Mouse (Mus musculus) CH12.LX (cell line): ENCODE measurements around the gene Ilf2. TPM values are rescaled to one million over a fixed set of nuclear protein-coding genes. Genes with fewer than 3 reads are reported as not detected.

Experiments
- DNase-seq: peaks from one replicate; pipeline ENCODE4 v3.0.0-alpha.2; 2013; ENCODE audit errors: extremely low read depth
- H3K27ac ChIP-seq: 2 replicates; pipeline ENCODE4 v1.5.1; 2012; ENCODE audit warnings: low read depth, mild to moderate bottlenecking, control low read depth, moderate library complexity; ENCODE audit not compliant: insufficient read depth
- H3K27me3 ChIP-seq: replicated peaks from 2 replicates; pipeline ENCODE3; 2012; ENCODE audit warnings: inconsistent platforms
- H3K36me3 ChIP-seq, 2 experiments: replicated peaks in 1 of 2; 2 replicates each; pipeline versions ENCODE3 to v1.6.1; 2012; ENCODE audit warnings: inconsistent platforms in 1 of 2, low read length in 1 of 2, mild to moderate bottlenecking in 1 of 2, mixed read lengths in 1 of 2, moderate library complexity in 1 of 2; ENCODE audit not compliant: control insufficient read depth in 1 of 2, insufficient read depth in 1 of 2
- H3K4me1 ChIP-seq, 2 experiments: 2 replicates each; pipeline ENCODE4 v1.6.1; 2012; ENCODE audit warnings: inconsistent platforms in 1 of 2, moderate library complexity in 1 of 2; ENCODE audit not compliant: insufficient read depth in 2 of 2, control insufficient read depth in 1 of 2
- H3K4me2 ChIP-seq: 2 replicates; pipeline ENCODE4 v1.6.1; 2012; ENCODE audit warnings: low read depth, mild to moderate bottlenecking, control low read depth; ENCODE audit not compliant: poor library complexity, insufficient read depth, severe bottlenecking
- H3K4me3 ChIP-seq, 3 experiments: fragments of 150-350 bp in 1 of 3; sonication (generic) in 1 of 3; replicated peaks in 1 of 3; 2 replicates each; pipeline versions ENCODE3 to v1.5.1; 2011 to 2012; ENCODE audit warnings: low read depth in 2 of 3, low read length in 2 of 3, mild to moderate bottlenecking in 2 of 3, moderate library complexity in 2 of 3, control low read depth in 1 of 3, improper control_type of control experiment in 1 of 3, inconsistent platforms in 1 of 3, mixed read lengths in 1 of 3; ENCODE audit not compliant: poor library complexity in 1 of 3
- H3K79me2 ChIP-seq: replicated peaks from 2 replicates; pipeline ENCODE4 v1.6.1; 2012; ENCODE audit warnings: mild to moderate bottlenecking, moderate library complexity; ENCODE audit not compliant: control insufficient read depth, poor library complexity, insufficient read depth, severe bottlenecking; ENCODE audit errors: extremely low read depth
- H3K9ac ChIP-seq: 2 replicates; pipeline ENCODE4 v1.6.1; 2012; ENCODE audit warnings: low read depth, mild to moderate bottlenecking, control low read depth, moderate library complexity; ENCODE audit not compliant: insufficient read depth
- H3K9me3 ChIP-seq: replicated peaks from 2 replicates; pipeline ENCODE3; 2012; ENCODE audit warnings: low read length, inconsistent platforms, mixed read lengths
- HCFC1 ChIP-seq: IDR thresholded peaks from 2 replicates; pipeline ENCODE4 v1.6.1; 2012; ENCODE audit warnings: low read depth, mild to moderate bottlenecking, inconsistent platforms, low read length, improper control_type of control experiment
- MAX ChIP-seq: IDR thresholded peaks from 2 replicates; pipeline ENCODE4 v1.6.1; 2011; ENCODE audit warnings: low read length, improper control_type of control experiment
- MAZ ChIP-seq: IDR thresholded peaks from 2 replicates; pipeline ENCODE4 v1.6.1; 2012; ENCODE audit warnings: low read depth, mild to moderate bottlenecking, inconsistent platforms, low read length, improper control_type of control experiment, moderate library complexity
- MEF2A ChIP-seq: IDR thresholded peaks from 2 replicates; pipeline ENCODE4 v1.6.1; 2014; ENCODE audit warnings: low read depth, mild to moderate bottlenecking, inconsistent platforms, low read length, improper control_type of control experiment, borderline replicate concordance
- NELFE ChIP-seq: IDR thresholded peaks from 2 replicates; pipeline ENCODE4 v1.6.1; 2011; ENCODE audit warnings: low read depth, low read length, improper control_type of control experiment
- POLR2A ChIP-seq: IDR thresholded peaks from 2 replicates; pipeline ENCODE4 v1.6.1; 2011; ENCODE audit warnings: low read depth, mild to moderate bottlenecking, improper control_type of control experiment, low read length
- TBP ChIP-seq: conservative IDR thresholded peaks from 2 replicates; pipeline ENCODE4 v1.6.1; 2011; ENCODE audit warnings: low read depth, low read length, improper control_type of control experiment
- TCF12 ChIP-seq: IDR thresholded peaks from 2 replicates; pipeline ENCODE4 v1.6.1; 2014; ENCODE audit warnings: low read depth, mild to moderate bottlenecking, inconsistent platforms, low read length, improper control_type of control experiment
- ZMIZ1 ChIP-seq: IDR thresholded peaks from 2 replicates; pipeline ENCODE4 v1.6.1; 2012; ENCODE audit warnings: low read depth, mild to moderate bottlenecking, inconsistent platforms, low read length, improper control_type of control experiment
- dilution Hi-C: fragments of 300-500 bp; cut with MboI; formaldehyde crosslinking; loops from 2 replicates; pipeline ENCODE4 v1.14.3; 2020; ENCODE audit warnings: low sequenced_read_pairs; ENCODE audit not compliant: extremely low pct_unique_long_range_greater_than_20kb, extremely low pct_ligation_motif_present
- in situ Hi-C: fragments of 300-500 bp; cut with MboI; formaldehyde crosslinking; loops from 3 replicates; pipeline ENCODE4 v1.14.3; 2019; ENCODE audit warnings: low sequenced_read_pairs, low pct_ligation_motif_present, low pct_unique_long_range_greater_than_20kb, mixed read lengths
- polyA plus RNA-seq: library from polyadenylated mRNA; unstranded; fragments of >175 nt; gene quantifications from 2 replicates; pipeline ENCODE4 v1.2.1, GENCODE M21; 2012; ENCODE audit warnings: low read depth; ENCODE audit not compliant: insufficient read length
- total RNA-seq, 2 experiments: library from RNA; depleted of rRNA; stranded (reverse); fragments of 300-350 nt in 1 of 2; fragments of >200 nt in 1 of 2; gene quantifications; 2 replicates each; pipeline ENCODE4 v1.2.3; 2012 to 2014

The Ilf2 gene
- total and polyA plus RNA-seq, 3 experiments = 120 to 197 (median 182) TPM

- in situ Hi-C loops = no loop called here
- no peak within 1 kb of the TSS for H3K27ac ChIP-seq
These were observed 61.4 kb downstream of the Ilf2 start, which contains the start of gene S100a16 for GRCm38 (mm10) chr3:90537141-90537904. Gene S100a16, plus strand, starts transcription at chr3:90537254.

GRCm38 (mm10) chr3:90537905-90538296 lies 62.0 kb downstream of the Ilf2 start:
- H3K4me2 ChIP-seq = no peak overlapping the region
- H3K27ac ChIP-seq = no peak overlapping the region
- in situ Hi-C loops = no loop called here
- H3K9ac ChIP-seq = no peak overlapping the region
- no peak for DNase-seq
- H3K79me2 ChIP-seq = no peaks in the 10 kb centered on the region
- no peaks in the 10 kb centered on the region for H3K9me3 ChIP-seq
- no peak overlapping the region for H3K4me3 ChIP-seq
- H3K27me3 ChIP-seq = peaks cover 44% of the 10 kb centered on the region
- no peaks in the 10 kb centered on the region for H3K36me3 ChIP-seq
- TF ChIP-seq ZMIZ1 = no peak
- TF ChIP-seq MAZ = no peak
- TF ChIP-seq TCF12 = no peak
- no peak for TF ChIP-seq HCFC1
- no peak for TF ChIP-seq TBP
- TF ChIP-seq MEF2A = no peak
- no peak for TF ChIP-seq POLR2A
- no peak for TF ChIP-seq MAX
- H3K4me1 ChIP-seq = peaks cover 0 to 9% of the 10 kb centered on the region in 2 experiments; a peak in 2 of 4 replicates
- dilution Hi-C loops = no loop called here

More at GRCm38 (mm10) chr3:90537141-90537904, 61.4 kb downstream of the Ilf2 start, which contains the start of gene S100a16:
- no peak within 1 kb of the TSS for H3K4me3 ChIP-seq
- peaks cover 40% of the 10 kb centered on the region for H3K27me3 ChIP-seq
- no peak within 1 kb of the TSS for H3K4me2 ChIP-seq
- H3K9ac ChIP-seq = no peak within 1 kb of the TSS
- DNase-seq = no peak
- no peaks in the 10 kb centered on the region for H3K9me3 ChIP-seq
- peaks cover 0 to 9% of the 10 kb centered on the region in 2 experiments; a peak in 2 of 4 replicates for H3K4me1 ChIP-seq
- no peaks in the 10 kb centered on the region for H3K79me2 ChIP-seq
- TF ChIP-seq MEF2A (no peak), NELFE (no peak)
- TF ChIP-seq, all 38 proteins: peak for 0
- H3K36me3 ChIP-seq = no peaks in the 10 kb centered on the region
- dilution Hi-C loops = no loop called here

Other genes with a start within 250 kb of the Ilf2 start
Only the 20 nearest of the 24 such genes appear.
- 27.8 and 28.1 TPM in 2 replicates for gene Dennd4b, start 210.9 kb upstream of the Ilf2 start, total RNA-seq (2012; rRNA removed)
- gene Dennd4b, start 210.9 kb upstream of the Ilf2 start, total RNA-seq (2014; rRNA removed) = 9.4 and 9.8 TPM in 2 replicates
- gene Dennd4b, start 210.9 kb upstream of the Ilf2 start, polyA plus RNA-seq = 34.4 and 45.3 TPM in 2 replicates
- 8.9 and 10.0 TPM in 2 replicates for gene Gatad2b, start 182.9 kb upstream of the Ilf2 start, total RNA-seq (2012; rRNA removed)
- 6.4 and 8.4 TPM in 2 replicates for gene Gatad2b, start 182.9 kb upstream of the Ilf2 start, total RNA-seq (2014; rRNA removed)
- 20.6 and 22.6 TPM in 2 replicates for gene Gatad2b, start 182.9 kb upstream of the Ilf2 start, polyA plus RNA-seq
- gene Slc27a3, start 86.2 kb upstream of the Ilf2 start, total RNA-seq (2012; rRNA removed) = 2.6 TPM in 2 replicates
- 1.3 and 1.5 TPM in 2 replicates for gene Slc27a3, start 86.2 kb upstream of the Ilf2 start, total RNA-seq (2014; rRNA removed)
- gene Slc27a3, start 86.2 kb upstream of the Ilf2 start, polyA plus RNA-seq = 1.6 and 1.9 TPM in 2 replicates
- gene Ints3, start 42.5 kb upstream of the Ilf2 start, total RNA-seq (2012; rRNA removed) = 30.7 and 36.5 TPM in 2 replicates
- gene Ints3, start 42.5 kb upstream of the Ilf2 start, total RNA-seq (2014; rRNA removed) = 20.3 and 20.5 TPM in 2 replicates
- gene Ints3, start 42.5 kb upstream of the Ilf2 start, polyA plus RNA-seq = 37.9 and 45.9 TPM in 2 replicates
- 0.13 TPM in 2 replicates for gene Npr1, start 10.3 kb upstream of the Ilf2 start, total RNA-seq (2012; rRNA removed)
- not detected in 2 replicates for gene Npr1, start 10.3 kb upstream of the Ilf2 start, total RNA-seq (2014; rRNA removed)
- gene Npr1, start 10.3 kb upstream of the Ilf2 start, polyA plus RNA-seq = not detected in 2 replicates
- gene Snapin, start 14.9 kb downstream of the Ilf2 start, total RNA-seq (2012; rRNA removed) = 18.4 and 18.9 TPM in 2 replicates
- 39.8 and 42.0 TPM in 2 replicates for gene Snapin, start 14.9 kb downstream of the Ilf2 start, total RNA-seq (2014; rRNA removed)
- gene Snapin, start 14.9 kb downstream of the Ilf2 start, polyA plus RNA-seq = 33.0 and 37.8 TPM in 2 replicates
- gene Chtop, start 33.4 kb downstream of the Ilf2 start, total RNA-seq (2012; rRNA removed) = 88.5 and 106 TPM in 2 replicates
- gene Chtop, start 33.4 kb downstream of the Ilf2 start, total RNA-seq (2014; rRNA removed) = 130 and 134 TPM in 2 replicates
- gene Chtop, start 33.4 kb downstream of the Ilf2 start, polyA plus RNA-seq = 126 and 137 TPM in 2 replicates
- 8.9 and 13.2 TPM in 2 replicates for gene S100a1, start 38.3 kb downstream of the Ilf2 start, total RNA-seq (2012; rRNA removed)
- gene S100a1, start 38.3 kb downstream of the Ilf2 start, total RNA-seq (2014; rRNA removed) = 2.6 and 3.8 TPM in 2 replicates
- 2.7 and 5.0 TPM in 2 replicates for gene S100a1, start 38.3 kb downstream of the Ilf2 start, polyA plus RNA-seq
- 35.5 and 37.1 TPM in 2 replicates for gene S100a13, start 38.3 kb downstream of the Ilf2 start, total RNA-seq (2012; rRNA removed)
- gene S100a13, start 38.3 kb downstream of the Ilf2 start, total RNA-seq (2014; rRNA removed) = 37.1 and 41.6 TPM in 2 replicates
- 19.3 and 22.1 TPM in 2 replicates for gene S100a13, start 38.3 kb downstream of the Ilf2 start, polyA plus RNA-seq
- not detected in 2 replicates for gene S100a14, start 50.7 kb downstream of the Ilf2 start, total RNA-seq (2012; rRNA removed)
- not detected in 2 replicates for gene S100a14, start 50.7 kb downstream of the Ilf2 start, total RNA-seq (2014; rRNA removed)
- not detected in 2 replicates for gene S100a14, start 50.7 kb downstream of the Ilf2 start, polyA plus RNA-seq
- gene S100a16, start 61.1 kb downstream of the Ilf2 start, total RNA-seq (2012; rRNA removed) = not detected in 2 replicates
- gene S100a16, start 61.1 kb downstream of the Ilf2 start, total RNA-seq (2014; rRNA removed) = not detected in 2 replicates
- gene S100a16, start 61.1 kb downstream of the Ilf2 start, polyA plus RNA-seq = not detected in 2 replicates
- gene S100a3, start 84.5 kb downstream of the Ilf2 start, total RNA-seq (2012; rRNA removed) = not detected in 2 replicates
- gene S100a3, start 84.5 kb downstream of the Ilf2 start, total RNA-seq (2014; rRNA removed) = not detected in 2 replicates
- gene S100a3, start 84.5 kb downstream of the Ilf2 start, polyA plus RNA-seq = not detected in 2 replicates
- gene S100a2, start 114.1 kb downstream of the Ilf2 start, total RNA-seq (2012; rRNA removed) = not detected in 2 replicates
- gene S100a2, start 114.1 kb downstream of the Ilf2 start, total RNA-seq (2014; rRNA removed) = not detected in 2 replicates
- gene S100a2, start 114.1 kb downstream of the Ilf2 start, polyA plus RNA-seq = not detected in 2 replicates
- not detected in 2 replicates for gene Gm42674, start 125.8 kb downstream of the Ilf2 start, total RNA-seq (2012; rRNA removed)
- gene Gm42674, start 125.8 kb downstream of the Ilf2 start, total RNA-seq (2014; rRNA removed) = not detected in 2 replicates
- gene Gm42674, start 125.8 kb downstream of the Ilf2 start, polyA plus RNA-seq = not detected in 2 replicates
- 0.76 TPM in 1 of 2 replicates, not detected in the other for gene S100a4, start 127.6 kb downstream of the Ilf2 start, total RNA-seq (2012; rRNA removed)
- 1.1 and 1.2 TPM in 2 replicates for gene S100a4, start 127.6 kb downstream of the Ilf2 start, total RNA-seq (2014; rRNA removed)
- gene S100a4, start 127.6 kb downstream of the Ilf2 start, polyA plus RNA-seq = 0.86 TPM in 1 of 2 replicates, not detected in the other
- not detected in 2 replicates for gene S100a5, start 132.4 kb downstream of the Ilf2 start, total RNA-seq (2012; rRNA removed)
- not detected in 2 replicates for gene S100a5, start 132.4 kb downstream of the Ilf2 start, total RNA-seq (2014; rRNA removed)
- not detected in 2 replicates for gene S100a5, start 132.4 kb downstream of the Ilf2 start, polyA plus RNA-seq
- gene S100a6, start 136.8 kb downstream of the Ilf2 start, total RNA-seq (2012; rRNA removed) = not detected in 2 replicates
- gene S100a6, start 136.8 kb downstream of the Ilf2 start, total RNA-seq (2014; rRNA removed) = not detected in 2 replicates
- not detected in 2 replicates for gene S100a6, start 136.8 kb downstream of the Ilf2 start, polyA plus RNA-seq
- gene S100a7a, start 177.9 kb downstream of the Ilf2 start, total RNA-seq (2012; rRNA removed) = not detected in 2 replicates
- not detected in 2 replicates for gene S100a7a, start 177.9 kb downstream of the Ilf2 start, total RNA-seq (2014; rRNA removed)
- not detected in 2 replicates for gene S100a7a, start 177.9 kb downstream of the Ilf2 start, polyA plus RNA-seq
- gene S100a8, start 192.9 kb downstream of the Ilf2 start, total RNA-seq (2012; rRNA removed) = not detected in 2 replicates
- not detected in 2 replicates for gene S100a8, start 192.9 kb downstream of the Ilf2 start, total RNA-seq (2014; rRNA removed)
- gene S100a8, start 192.9 kb downstream of the Ilf2 start, polyA plus RNA-seq = not detected in 2 replicates
- not detected in 2 replicates for gene S100a9, start 219.6 kb downstream of the Ilf2 start, total RNA-seq (2012; rRNA removed)
- not detected in 2 replicates for gene S100a9, start 219.6 kb downstream of the Ilf2 start, total RNA-seq (2014; rRNA removed)
- gene S100a9, start 219.6 kb downstream of the Ilf2 start, polyA plus RNA-seq = not detected in 2 replicates